Mouse (Mus musculus): ENCODE data around the gene Car2. TPM values are rescaled to one million over a fixed set of nuclear protein-coding genes. Genes with fewer than 3 reads are reported as not detected.
A peak's percentile ranks its signal among the peaks of the same experiment; 100 is the strongest.

Gene Car2
- polyA plus RNA-seq, 1 experiment: 28.6 TPM

- DNase-seq (ENCODE audit: low read depth): peak; percentile 91
- no peak for TF ChIP-seq POLR2A (IDR thresholded peaks at IDR 0.05; ENCODE audit: borderline replicate concordance, extremely low read depth, insufficient read depth, insufficient read length, poor library complexity, severe bottlenecking)
- TF ChIP-seq CTCF (IDR thresholded peaks at IDR 0.05; ENCODE audit: borderline replicate concordance, extremely low read depth, insufficient read depth, insufficient read length): no peak
Measured at GRCm38 (mm10) chr3:14863022-14863711, 22.9 kb upstream of the Car2 start, which contains the start of gene Car3. Car3 (plus strand) TSS chr3:14863512.

- DNase-seq (ENCODE audit: low read depth): no peak
- TF ChIP-seq POLR2A (IDR thresholded peaks at IDR 0.05; ENCODE audit: borderline replicate concordance, extremely low read depth, insufficient read depth, insufficient read length, poor library complexity, severe bottlenecking) (no peak), CTCF (IDR thresholded peaks at IDR 0.05; ENCODE audit: borderline replicate concordance, extremely low read depth, insufficient read depth, insufficient read length) (no peak)
Measured at GRCm38 (mm10) chr3:14863922-14864321, 22.2 kb upstream of the Car2 start.

- no peak for TF ChIP-seq CTCF (IDR thresholded peaks at IDR 0.05; ENCODE audit: borderline replicate concordance, extremely low read depth, insufficient read depth, insufficient read length)
- TF ChIP-seq POLR2A (IDR thresholded peaks at IDR 0.05; ENCODE audit: borderline replicate concordance, extremely low read depth, insufficient read depth, insufficient read length, poor library complexity, severe bottlenecking): no peak
- DNase-seq (ENCODE audit: low read depth): no peak
Measured at GRCm38 (mm10) chr3:14865941-14866340, 20.1 kb upstream of the Car2 start.

GRCm38 (mm10) chr3:14869779-14870178 is 16.3 kb upstream of the Car2 start:
- TF ChIP-seq CTCF (IDR thresholded peaks at IDR 0.05; ENCODE audit: borderline replicate concordance, extremely low read depth, insufficient read depth, insufficient read length) (peak; percentile 82), POLR2A (IDR thresholded peaks at IDR 0.05; ENCODE audit: borderline replicate concordance, extremely low read depth, insufficient read depth, insufficient read length, poor library complexity, severe bottlenecking) (no peak)
- DNase-seq (ENCODE audit: low read depth): peak; percentile 77

- DNase-seq (ENCODE audit: low read depth): no peak
- TF ChIP-seq CTCF (IDR thresholded peaks at IDR 0.05; ENCODE audit: borderline replicate concordance, extremely low read depth, insufficient read depth, insufficient read length) (no peak), POLR2A (IDR thresholded peaks at IDR 0.05; ENCODE audit: borderline replicate concordance, extremely low read depth, insufficient read depth, insufficient read length, poor library complexity, severe bottlenecking) (no peak)
Measured at GRCm38 (mm10) chr3:14870528-14870927, 15.5 kb upstream of the Car2 start.

- no peak for TF ChIP-seq POLR2A (IDR thresholded peaks at IDR 0.05; ENCODE audit: borderline replicate concordance, extremely low read depth, insufficient read depth, insufficient read length, poor library complexity, severe bottlenecking)
- TF ChIP-seq CTCF (IDR thresholded peaks at IDR 0.05; ENCODE audit: borderline replicate concordance, extremely low read depth, insufficient read depth, insufficient read length): no peak
- DNase-seq (ENCODE audit: low read depth): no peak
Measured at GRCm38 (mm10) chr3:14871386-14871785, 14.7 kb upstream of the Car2 start.

- DNase-seq (ENCODE audit: low read depth): peak; percentile 87
- TF ChIP-seq POLR2A (IDR thresholded peaks at IDR 0.05; ENCODE audit: borderline replicate concordance, extremely low read depth, insufficient read depth, insufficient read length, poor library complexity, severe bottlenecking) (no peak), CTCF (IDR thresholded peaks at IDR 0.05; ENCODE audit: borderline replicate concordance, extremely low read depth, insufficient read depth, insufficient read length) (no peak)
Measured at GRCm38 (mm10) chr3:14874402-14875040, 11.6 kb upstream of the Car2 start.

GRCm38 (mm10) chr3:14876325-14876918 is 9.7 kb upstream of the Car2 start:
- TF ChIP-seq CTCF (IDR thresholded peaks at IDR 0.05; ENCODE audit: borderline replicate concordance, extremely low read depth, insufficient read depth, insufficient read length) (no peak), POLR2A (IDR thresholded peaks at IDR 0.05; ENCODE audit: borderline replicate concordance, extremely low read depth, insufficient read depth, insufficient read length, poor library complexity, severe bottlenecking) (no peak)

GRCm38 (mm10) chr3:14877251-14877909 is 8.7 kb upstream of the Car2 start:
- TF ChIP-seq POLR2A (IDR thresholded peaks at IDR 0.05; ENCODE audit: borderline replicate concordance, extremely low read depth, insufficient read depth, insufficient read length, poor library complexity, severe bottlenecking) (no peak), CTCF (IDR thresholded peaks at IDR 0.05; ENCODE audit: borderline replicate concordance, extremely low read depth, insufficient read depth, insufficient read length) (no peak)
- DNase-seq (ENCODE audit: low read depth): no peak

More at GRCm38 (mm10) chr3:14876325-14876918, 9.7 kb upstream of the Car2 start:
- no peak for DNase-seq (ENCODE audit: low read depth)

GRCm38 (mm10) chr3:14878749-14879223 is 7.3 kb upstream of the Car2 start:
- DNase-seq (ENCODE audit: low read depth): no peak
- TF ChIP-seq CTCF (IDR thresholded peaks at IDR 0.05; ENCODE audit: borderline replicate concordance, extremely low read depth, insufficient read depth, insufficient read length): no peak
- no peak for TF ChIP-seq POLR2A (IDR thresholded peaks at IDR 0.05; ENCODE audit: borderline replicate concordance, extremely low read depth, insufficient read depth, insufficient read length, poor library complexity, severe bottlenecking)

GRCm38 (mm10) chr3:14879293-14879692 is 6.8 kb upstream of the Car2 start:
- DNase-seq (ENCODE audit: low read depth): no peak
- TF ChIP-seq POLR2A (IDR thresholded peaks at IDR 0.05; ENCODE audit: borderline replicate concordance, extremely low read depth, insufficient read depth, insufficient read length, poor library complexity, severe bottlenecking) (no peak), CTCF (IDR thresholded peaks at IDR 0.05; ENCODE audit: borderline replicate concordance, extremely low read depth, insufficient read depth, insufficient read length) (no peak)
